Mouse (Mus musculus): Measurements from ENCODE around the gene Traf7. TPM values are rescaled to one million over a fixed set of nuclear protein-coding genes. Genes with fewer than 3 reads are reported as not detected.
A peak's percentile ranks its signal among the peaks of the same experiment; 100 is the strongest.

Traf7 gene
- total RNA-seq, 2 experiments from 2014 or later, result 47.2 to 60.9 TPM

DNA sequence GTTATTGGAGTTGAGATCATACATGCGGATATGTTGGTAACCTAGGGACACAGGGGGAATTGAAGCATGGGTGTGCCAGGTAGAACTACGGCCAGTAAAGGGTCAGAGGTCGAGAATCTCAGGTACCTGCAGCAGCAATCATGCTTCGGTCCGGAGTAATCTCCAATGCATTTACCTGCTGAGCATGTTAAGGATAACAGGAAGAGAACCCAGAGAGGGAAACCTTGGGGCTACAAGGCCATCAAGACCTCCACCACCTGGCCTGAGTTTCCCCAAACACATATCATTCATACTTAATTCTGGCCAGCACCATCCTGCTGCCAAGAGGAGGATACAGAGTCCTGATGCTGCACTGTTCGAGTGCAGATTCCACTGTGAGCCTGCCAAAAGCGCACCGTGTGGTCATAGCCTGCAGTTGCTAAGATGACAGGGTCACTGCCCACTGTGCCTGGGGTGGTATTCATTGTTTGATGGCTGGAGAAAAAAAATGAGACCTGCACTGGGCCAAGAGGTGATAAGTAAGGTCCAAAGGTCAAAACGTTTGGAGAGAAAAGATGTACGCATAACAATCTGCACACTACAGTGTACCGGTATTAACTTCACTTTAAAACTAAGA is 49.6 kb downstream of the Traf7 start:
- DNase-seq, result no peak

DNA sequence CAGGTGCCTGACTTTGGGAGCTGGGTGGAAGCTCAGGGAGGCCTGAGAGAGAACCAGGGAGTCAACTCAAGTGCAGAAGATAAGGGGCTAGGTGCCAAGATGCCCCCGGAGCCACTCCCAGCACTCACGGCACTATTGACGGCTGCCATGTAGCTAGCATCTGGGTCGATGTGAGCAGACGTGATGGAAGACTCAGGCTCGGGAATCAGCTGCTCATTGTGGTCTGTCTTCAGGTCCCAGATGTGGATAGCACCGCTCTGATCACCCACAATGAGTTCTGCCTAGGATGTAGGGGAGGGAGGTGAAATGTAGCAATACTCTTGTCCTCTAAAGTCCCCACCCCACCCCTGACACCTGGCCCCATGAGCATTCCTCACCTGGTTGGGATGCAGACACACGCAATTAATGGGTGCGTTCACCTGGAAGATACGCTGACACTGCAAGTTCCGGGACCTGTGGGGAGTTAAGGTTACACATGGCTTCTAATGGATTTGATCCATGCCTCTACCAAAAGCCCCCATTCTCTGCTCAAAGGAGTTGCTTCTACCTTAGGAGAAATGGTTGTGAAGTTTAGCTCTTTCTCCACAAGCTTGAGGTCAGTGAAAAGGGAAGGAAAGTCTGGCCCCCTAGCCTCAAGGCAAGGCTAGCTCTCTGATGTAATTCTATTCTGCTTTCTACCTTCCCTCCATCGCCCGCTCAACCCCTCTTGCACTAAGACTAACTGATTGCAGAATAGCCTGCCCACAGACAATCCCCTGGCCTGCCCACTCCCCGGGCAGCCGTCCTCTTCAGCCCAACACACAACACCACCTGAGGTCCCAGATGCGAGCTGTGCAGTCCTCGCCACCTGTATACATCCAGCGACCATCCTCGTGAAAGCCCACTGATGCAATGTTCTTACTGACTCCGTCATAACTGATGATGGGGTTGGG is 50.4 kb downstream of the Traf7 start:
- no peak for DNase-seq

DNA sequence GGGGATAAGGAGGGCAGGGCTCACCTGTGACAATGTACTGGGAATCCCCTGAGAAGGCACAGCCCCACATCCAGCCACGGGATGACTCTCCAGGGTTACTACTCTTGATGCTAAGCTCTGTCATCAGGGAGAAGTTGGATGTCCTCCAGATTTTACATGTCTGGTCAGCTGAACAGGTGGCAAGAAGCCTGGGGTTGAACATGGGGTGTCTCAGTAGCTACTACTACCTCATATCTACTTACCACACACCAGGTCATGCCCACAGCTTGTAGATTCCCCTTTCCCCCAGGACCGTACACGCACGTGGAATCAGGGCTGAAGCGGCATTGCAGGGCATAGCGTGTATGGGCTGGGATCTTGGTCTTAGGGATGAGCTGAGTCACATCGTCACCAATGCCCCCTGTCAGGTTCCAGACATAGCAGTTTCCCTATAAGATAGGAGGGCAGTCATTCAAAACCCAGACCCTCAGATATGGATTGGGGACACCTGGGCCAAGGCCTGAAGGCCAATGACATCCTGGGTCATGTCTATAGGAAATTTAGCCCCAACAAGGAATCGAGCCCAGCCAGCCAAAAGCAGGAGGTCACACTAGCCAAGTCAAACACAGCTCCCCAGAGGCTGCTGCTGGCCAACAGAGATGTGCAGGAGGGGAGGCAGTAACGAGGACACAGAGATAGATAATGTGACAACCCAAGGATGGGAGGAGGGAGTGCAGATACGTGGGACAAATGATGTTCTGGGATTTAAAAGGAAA is 51.5 kb downstream of the Traf7 start:
- no peak for DNase-seq

DNA sequence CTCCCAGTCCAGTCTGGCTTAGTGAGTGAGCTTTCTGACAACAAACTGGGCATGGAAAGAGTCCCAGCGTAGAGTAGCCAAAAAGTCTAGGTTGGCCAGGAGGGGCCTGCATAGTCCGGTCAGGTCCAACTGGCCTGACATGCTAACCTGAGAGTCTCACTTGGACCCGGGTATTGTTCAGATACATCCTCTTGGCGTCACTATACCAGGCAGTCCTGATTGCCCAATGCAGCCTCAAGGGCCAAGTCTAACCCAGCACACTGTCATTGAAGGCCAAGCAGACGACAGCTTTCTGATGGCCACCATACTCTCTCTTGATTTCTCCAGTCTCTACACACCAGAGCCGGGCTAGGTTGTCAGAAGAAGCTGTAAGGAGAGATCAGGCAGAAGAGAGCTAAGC is 52.2 kb downstream of the Traf7 start:
- no peak for DNase-seq

DNA sequence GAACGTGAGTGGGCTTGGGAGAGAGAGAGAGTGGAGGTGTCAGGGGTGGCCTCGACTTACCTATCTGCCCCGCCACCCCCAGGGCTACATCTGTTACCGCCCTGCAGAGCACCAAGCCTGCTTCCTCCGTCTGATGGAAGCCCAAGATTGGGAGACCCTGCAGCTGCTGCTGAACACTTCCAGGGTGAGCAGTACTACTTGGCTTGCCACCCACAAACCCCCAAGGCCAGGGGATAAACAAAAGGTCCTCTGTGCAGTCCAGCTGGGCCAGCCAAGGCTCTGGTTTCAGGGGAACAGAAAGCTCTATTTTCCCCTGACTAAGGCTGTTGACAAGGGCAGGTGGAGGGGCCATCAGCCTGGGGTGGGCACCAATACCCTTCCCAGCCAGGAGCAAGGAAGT is 53.2 kb downstream of the Traf7 start:
- DNase-seq, result no peak

DNA sequence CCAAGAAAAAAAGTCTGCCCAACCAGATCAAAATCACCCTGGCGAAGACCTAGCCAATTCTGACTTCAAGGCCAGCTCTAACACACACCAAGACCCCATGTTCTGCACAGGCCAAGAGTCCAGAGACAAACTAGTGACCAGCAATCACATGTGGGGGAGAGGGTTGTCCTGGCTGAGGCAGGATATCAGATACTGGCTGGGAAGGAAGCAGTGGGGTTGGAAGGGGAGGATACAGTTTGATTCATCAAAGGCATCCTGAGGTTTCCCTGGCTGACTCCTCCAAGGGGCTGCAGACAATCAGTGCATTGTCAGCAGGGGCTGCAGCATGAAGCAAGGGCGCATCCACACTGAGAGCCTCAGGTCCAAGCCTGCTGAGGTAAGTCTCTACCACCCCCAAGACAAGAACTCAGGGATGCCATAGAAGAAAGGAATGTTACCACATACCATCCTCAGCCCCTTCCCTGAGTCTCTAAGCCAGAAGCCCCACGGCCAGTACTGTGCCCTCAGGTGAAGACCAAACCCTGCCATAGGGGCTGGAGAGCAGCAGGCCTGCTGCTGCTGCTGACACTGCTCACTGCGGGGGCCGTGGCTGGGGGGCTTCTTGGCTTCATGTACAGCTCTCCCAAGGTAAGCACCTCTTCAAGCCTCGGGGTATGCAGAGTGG is 54.0 kb downstream of the Traf7 start, which contains the start of gene Bricd5:
Gene Bricd5, plus strand, starts transcription at position 273 of the 664 bp plus-strand sequence.
- DNase-seq, result no peak

DNA sequence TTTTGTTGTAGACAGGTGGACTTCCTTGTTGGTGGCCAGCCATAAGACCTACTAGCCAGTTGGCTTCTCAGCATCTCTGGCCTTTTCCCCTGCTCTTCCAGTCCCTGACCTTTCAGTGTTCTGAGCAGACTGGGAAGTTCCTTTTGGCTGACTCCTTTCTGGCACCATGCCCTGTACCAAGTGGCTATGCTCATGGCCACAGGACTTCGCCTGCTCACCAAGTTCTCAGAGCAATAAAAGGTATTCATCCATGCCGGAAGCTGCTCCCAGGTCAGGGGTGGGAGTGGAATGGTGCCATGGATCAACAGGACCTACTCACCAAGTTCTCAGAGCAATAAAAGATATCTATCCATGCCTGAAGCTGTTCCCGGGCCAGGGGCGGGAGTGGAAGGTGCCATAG is 55.2 kb downstream of the Traf7 start:
- peak; percentile 50 for DNase-seq

DNA sequence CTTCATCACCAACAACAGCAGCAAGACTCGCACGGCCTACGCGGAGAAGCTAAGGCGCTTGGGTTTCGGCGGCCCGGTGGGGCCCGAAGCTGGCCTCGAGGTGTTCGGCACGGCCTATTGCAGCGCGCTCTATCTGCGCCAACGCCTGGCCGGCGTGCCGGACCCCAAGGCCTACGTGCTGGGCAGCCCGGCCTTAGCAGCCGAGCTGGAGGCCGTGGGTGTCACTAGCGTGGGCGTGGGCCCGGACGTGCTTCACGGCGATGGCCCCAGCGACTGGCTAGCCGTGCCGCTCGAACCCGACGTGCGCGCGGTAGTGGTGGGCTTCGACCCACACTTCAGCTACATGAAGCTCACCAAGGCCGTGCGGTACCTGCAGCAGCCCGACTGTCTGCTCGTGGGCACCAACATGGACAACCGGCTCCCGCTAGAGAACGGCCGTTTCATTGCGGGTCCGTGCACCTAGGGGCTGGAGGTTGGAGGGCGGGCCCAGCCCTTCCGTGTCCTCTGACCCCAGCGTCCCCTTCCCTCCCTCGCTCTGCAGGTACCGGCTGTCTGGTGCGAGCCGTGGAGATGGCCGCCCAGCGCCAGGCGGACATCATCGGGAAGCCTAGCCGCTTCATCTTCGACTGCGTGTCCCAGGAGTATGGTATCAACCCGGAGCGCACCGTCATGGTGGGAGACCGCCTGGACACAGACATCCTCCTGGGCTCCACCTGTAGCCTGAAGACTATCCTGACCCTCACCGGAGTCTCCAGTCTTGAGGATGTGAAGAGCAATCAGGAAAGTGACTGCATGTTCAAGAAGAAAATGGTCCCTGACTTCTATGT is 56.8 kb downstream of the Traf7 start:
- peak; percentile 52 for DNase-seq

DNA sequence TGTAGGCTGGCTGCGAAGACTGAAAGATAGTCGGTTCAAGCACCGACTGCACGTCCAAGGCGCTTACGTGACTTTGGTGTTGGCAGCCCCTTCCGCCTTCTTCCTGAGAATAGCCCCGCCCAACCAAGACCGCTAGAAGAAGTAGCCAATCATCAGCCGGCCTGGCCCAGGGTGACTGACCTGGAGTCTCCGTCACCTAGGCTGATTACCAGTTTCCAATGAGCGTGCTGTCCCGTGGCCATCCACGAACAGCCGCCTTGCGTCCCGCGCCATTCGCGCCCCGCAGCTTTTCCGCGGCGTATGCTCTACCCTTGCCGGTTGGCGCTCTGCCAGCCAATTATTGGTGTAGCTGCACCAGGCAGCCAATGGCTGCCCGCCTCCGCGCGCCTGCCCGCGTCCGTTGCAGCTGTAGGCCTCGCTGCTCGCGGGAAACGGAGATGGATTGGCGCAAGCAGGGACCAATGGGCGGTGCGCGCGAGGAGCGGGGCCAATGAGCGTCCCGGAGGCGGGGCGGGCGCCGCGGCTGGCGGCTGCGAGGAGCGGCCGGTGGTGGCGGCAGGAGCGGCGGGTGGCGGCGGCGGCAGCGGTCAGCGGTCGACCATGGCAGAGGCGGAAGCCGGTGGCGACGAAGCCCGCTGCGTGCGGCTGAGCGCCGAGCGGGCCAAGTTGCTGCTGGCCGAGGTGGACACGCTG is 57.7 kb downstream of the Traf7 start, which contains the start of the genes E4f1 and Pgp:
Gene E4f1, minus strand, starts transcription at position 404 of the 693 bp plus-strand sequence.
Gene Pgp, plus strand, starts transcription at position 483 of the 693 bp plus-strand sequence.
- peak; percentile 99 for DNase-seq

DNA sequence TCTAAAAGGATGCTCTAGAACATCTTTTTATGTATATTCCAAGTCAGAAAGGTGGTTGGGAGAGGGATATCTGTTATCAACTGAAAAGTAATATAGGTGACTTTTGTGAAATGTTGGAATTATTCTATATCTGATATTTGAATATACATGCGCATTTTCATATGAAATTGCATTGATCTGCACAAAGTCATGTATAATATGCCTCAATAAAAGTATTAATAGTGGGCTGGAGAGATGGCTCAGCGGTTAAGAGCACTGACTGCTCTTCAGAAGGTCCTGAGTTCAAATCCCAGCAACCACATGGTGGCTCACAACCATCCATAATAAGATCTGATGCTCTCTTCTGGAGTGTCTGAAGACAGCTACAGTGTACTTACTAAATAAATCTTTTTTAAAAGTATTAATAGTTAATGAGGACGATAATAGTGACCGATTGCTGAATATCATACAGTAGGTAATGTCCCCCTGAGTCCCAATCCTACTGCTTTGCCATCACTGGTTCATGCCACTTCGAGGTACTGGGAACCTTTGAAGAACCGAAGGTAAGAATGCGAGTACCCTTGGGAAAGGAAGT is 58.3 kb downstream of the Traf7 start:
- no peak for DNase-seq

DNA sequence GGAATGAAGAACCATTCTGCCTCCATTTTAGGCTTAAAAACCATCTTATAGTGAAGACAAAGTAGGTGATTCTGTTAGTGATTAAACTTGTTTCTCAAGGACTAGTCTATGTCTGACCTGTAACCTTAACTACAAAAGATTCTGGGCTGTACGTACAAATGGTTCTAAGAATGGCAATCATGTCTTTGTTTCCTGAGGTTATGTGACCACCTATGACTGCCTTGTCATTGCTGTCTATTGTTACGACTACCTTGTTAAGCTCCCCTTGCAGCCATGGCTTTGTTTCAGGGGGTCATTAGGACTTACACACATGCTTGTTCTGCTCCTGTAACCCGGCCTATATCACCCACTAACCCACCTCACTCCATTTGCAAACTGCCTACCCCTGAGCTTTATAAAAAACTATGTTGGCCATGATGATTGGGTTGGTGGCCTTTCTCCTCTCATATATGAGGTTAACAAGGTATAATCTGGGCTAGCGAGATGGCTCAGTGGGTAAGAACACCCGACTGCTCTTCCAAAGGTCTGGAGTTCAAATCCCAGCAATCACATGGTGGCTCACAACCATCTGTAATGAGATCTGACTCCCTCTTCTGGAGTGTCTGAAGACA is 59.0 kb downstream of the Traf7 start:
- DNase-seq, result no peak

DNA sequence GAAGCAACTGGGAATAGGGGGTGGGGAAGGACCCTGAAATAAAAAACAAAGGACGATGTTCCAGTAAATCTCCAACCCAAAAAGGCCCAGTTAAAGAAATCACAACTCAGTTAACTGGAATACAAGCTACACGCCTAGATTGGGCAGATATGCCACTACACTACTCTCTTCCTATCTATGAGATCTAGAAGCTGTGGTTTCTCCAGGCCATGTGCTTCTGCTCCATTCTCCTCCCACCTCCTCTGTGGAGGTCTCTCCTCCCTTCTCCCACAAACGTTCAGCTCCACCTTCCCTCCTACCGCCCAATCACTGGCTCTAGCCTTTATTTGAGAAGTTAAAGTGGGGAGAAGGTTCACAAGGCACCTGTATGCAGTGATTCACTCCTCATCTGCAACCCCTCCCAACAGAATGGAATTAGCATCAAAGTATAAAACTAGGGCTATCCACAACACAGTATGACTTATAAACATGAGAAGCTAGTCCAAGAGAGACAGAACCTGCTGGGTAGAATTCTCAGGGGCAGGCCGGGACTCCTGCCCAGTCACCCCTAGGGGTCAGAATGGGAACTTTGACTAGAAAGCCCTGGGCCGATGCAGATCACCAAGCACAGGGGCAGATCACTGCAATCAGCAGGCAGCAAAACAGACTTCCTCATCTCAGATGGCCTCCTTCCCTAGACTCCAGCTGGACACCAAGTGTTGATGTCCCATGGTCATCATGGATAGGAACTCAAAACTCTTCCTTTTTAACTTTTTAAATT is 64.2 kb downstream of the Traf7 start:
- DNase-seq, result no peak

DNA sequence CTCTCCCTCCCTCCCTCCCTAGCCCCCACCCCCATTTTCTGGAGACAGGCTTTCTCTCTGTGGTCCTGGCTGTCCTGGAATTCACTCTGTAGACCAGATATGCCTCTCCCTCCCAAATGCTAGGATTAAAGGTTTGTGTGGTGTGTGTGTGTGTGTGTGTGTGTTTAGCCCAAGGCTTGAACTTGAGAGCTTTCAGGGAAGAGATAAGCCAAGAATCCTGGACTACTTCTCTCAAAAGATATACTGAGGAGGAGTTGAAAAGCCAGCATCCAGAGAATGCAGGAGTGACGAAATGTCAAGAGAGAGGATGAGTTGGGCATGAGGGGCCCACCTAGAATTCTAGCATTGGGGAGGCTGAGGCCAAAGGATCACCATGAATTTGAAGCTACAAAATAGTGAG is 64.8 kb downstream of the Traf7 start:
- no peak for DNase-seq

DNA sequence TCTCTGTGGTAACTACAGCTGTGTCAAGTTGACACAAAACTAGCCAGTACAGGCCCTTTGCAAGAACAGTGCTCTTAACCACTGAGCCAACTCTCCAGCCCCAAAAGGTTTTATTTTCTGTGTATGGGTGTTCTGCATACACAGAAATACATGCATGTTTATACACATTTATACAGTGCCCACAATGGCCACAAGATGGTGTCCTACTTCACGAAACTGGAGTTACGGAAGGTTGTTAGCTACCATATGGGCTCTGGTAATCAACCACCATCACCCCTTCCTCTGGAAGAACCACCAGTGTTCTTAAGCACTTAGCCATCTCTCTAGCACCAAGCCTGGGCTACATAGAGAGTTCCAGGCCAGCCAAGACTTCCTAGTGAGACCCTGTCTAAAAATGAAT is 66.2 kb downstream of the Traf7 start:
- no peak for DNase-seq

Data from gastrocnemius, postnatal 10 days (tissue).